Mouse (Mus musculus) brain, embryonic 14.5 days (tissue): ENCODE data around the gene Trim17.

Experiments used
- CTCF ChIP-seq: fragments of 200-500 bp; IDR thresholded peaks from 2 replicates; pipeline ENCODE4 v1.5.1; 2012; ENCODE audit warnings: inconsistent platforms, mild to moderate bottlenecking, moderate library complexity, borderline replicate concordance; ENCODE audit not compliant: insufficient read depth, insufficient read length; ENCODE audit errors: extremely low read depth
- POLR2A ChIP-seq: fragments of 200-500 bp; IDR thresholded peaks from 2 replicates; pipeline ENCODE4 v1.6.1; 2012; ENCODE audit warnings: mild to moderate bottlenecking, inconsistent platforms, borderline replicate concordance; ENCODE audit not compliant: poor library complexity, insufficient read depth, insufficient read length, severe bottlenecking; ENCODE audit errors: extremely low read depth

DNA sequence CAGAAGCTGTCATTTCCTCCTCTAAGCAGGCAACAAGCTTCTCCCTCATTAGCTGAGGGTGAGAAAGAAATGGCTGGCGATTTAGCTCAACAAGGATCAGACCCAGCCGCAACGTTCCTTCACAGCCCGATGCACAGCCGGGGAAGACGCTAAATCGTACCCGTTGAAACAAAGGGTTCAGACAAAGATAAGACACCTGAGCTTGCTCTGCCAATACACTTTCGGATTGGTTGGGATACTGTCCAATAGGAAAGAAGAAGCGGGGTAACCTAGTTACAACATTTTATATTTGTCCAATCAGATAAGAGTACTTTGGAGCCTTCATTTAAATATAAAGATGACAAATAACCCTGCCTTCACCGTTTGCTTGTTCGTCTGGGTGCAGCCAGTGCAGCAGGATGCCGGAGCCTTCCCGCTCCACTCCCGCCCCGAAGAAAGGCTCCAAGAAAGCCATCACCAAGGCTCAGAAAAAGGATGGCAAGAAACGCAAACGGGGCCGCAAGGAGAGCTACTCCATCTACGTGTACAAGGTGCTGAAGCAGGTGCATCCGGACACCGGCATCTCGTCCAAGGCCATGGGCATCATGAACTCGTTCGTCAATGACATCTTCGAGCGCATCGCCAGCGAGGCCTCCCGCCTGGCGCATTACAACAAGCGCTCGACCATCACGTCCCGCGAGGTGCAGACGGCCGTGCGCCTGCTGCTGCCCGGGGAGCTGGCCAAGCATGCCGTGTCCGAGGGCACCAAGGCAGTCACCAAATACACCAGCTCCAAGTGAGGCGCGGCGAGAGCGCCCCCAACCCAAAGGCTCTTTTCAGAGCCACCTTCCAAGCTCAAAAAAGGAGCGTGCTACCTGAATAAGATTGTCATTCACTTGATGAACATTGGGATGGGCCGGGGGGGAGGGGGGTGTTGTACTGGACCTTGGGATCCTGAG is 5.7 kb upstream of the Trim17 start, which contains the start of gene Hist3h2ba:
- no peak for TF ChIP-seq CTCF
- TF ChIP-seq POLR2A: peak; percentile 87; the same call in 1 of the 2 replicates
